Mouse (Mus musculus): Measurements from ENCODE around the gene Znrf1.

The Znrf1 gene

GRCm38 (mm10) chr8:111569926-111570325 lies 34.0 kb downstream of the Znrf1 start:
- no peak for DNase-seq (ENCODE audit: low spot score)

- DNase-seq (ENCODE audit: low spot score), result no peak
Measured at GRCm38 (mm10) chr8:111570432-111570831, 34.5 kb downstream of the Znrf1 start.

GRCm38 (mm10) chr8:111571661-111572060 lies 35.8 kb downstream of the Znrf1 start:
- no peak for DNase-seq (ENCODE audit: low spot score)

- no peak for DNase-seq (ENCODE audit: low spot score)
Measured at GRCm38 (mm10) chr8:111572431-111572830, 36.5 kb downstream of the Znrf1 start.

GRCm38 (mm10) chr8:111573583-111573982 lies 37.7 kb downstream of the Znrf1 start:
- no peak for DNase-seq (ENCODE audit: low spot score)

GRCm38 (mm10) chr8:111574016-111574415 lies 38.1 kb downstream of the Znrf1 start:
- DNase-seq (ENCODE audit: low spot score), result no peak

- no peak for DNase-seq (ENCODE audit: low spot score)
Measured at GRCm38 (mm10) chr8:111575492-111575891, 39.6 kb downstream of the Znrf1 start.

- no peak for DNase-seq (ENCODE audit: low spot score)
Measured at GRCm38 (mm10) chr8:111576501-111576900, 40.6 kb downstream of the Znrf1 start.

- DNase-seq (ENCODE audit: low spot score), result no peak
Measured at GRCm38 (mm10) chr8:111577880-111578533, 42.1 kb downstream of the Znrf1 start.

- DNase-seq (ENCODE audit: low spot score), result no peak
Measured at GRCm38 (mm10) chr8:111579318-111579717, 43.4 kb downstream of the Znrf1 start.

- no peak for DNase-seq (ENCODE audit: low spot score)
Measured at GRCm38 (mm10) chr8:111580306-111580705, 44.4 kb downstream of the Znrf1 start.

GRCm38 (mm10) chr8:111582386-111582785 lies 46.5 kb downstream of the Znrf1 start:
- no peak for DNase-seq (ENCODE audit: low spot score)

GRCm38 (mm10) chr8:111584946-111585345 lies 49.0 kb downstream of the Znrf1 start:
- DNase-seq (ENCODE audit: low spot score), result peak; percentile 73

- no peak for DNase-seq (ENCODE audit: low spot score)
Measured at GRCm38 (mm10) chr8:111587545-111588094, 51.7 kb downstream of the Znrf1 start.

GRCm38 (mm10) chr8:111588336-111588735 lies 52.4 kb downstream of the Znrf1 start:
- DNase-seq (ENCODE audit: low spot score), result no peak

GRCm38 (mm10) chr8:111590214-111590613 lies 54.3 kb downstream of the Znrf1 start:
- DNase-seq (ENCODE audit: low spot score), result no peak

GRCm38 (mm10) chr8:111591176-111591575 lies 55.3 kb downstream of the Znrf1 start:
- DNase-seq (ENCODE audit: low spot score), result no peak

GRCm38 (mm10) chr8:111592390-111592910 lies 56.6 kb downstream of the Znrf1 start:
- no peak for DNase-seq (ENCODE audit: low spot score)

GRCm38 (mm10) chr8:111594044-111594840 lies 58.3 kb downstream of the Znrf1 start:
- no peak for DNase-seq (ENCODE audit: low spot score)

GRCm38 (mm10) chr8:111594951-111595350 lies 59.1 kb downstream of the Znrf1 start:
- DNase-seq (ENCODE audit: low spot score), result no peak

GRCm38 (mm10) chr8:111595712-111596484 lies 60.0 kb downstream of the Znrf1 start:
- DNase-seq (ENCODE audit: low spot score), result no peak

GRCm38 (mm10) chr8:111596485-111596821 lies 60.6 kb downstream of the Znrf1 start:
- DNase-seq (ENCODE audit: low spot score), result no peak
